Mouse (Mus musculus) liver, embryonic 14.5 days (tissue): Measurements from ENCODE around the gene Ing1.

Source experiments
- CTCF ChIP-seq: IDR thresholded peaks from 2 replicates; pipeline ENCODE4 v1.5.1; 2016; ENCODE audit warnings: antibody characterized with exemption, low read depth, control low read depth
- EP300 ChIP-seq: IDR thresholded peaks from 2 replicates; pipeline ENCODE4 v1.6.1; 2016; ENCODE audit warnings: antibody characterized with exemption, low read depth

DNA sequence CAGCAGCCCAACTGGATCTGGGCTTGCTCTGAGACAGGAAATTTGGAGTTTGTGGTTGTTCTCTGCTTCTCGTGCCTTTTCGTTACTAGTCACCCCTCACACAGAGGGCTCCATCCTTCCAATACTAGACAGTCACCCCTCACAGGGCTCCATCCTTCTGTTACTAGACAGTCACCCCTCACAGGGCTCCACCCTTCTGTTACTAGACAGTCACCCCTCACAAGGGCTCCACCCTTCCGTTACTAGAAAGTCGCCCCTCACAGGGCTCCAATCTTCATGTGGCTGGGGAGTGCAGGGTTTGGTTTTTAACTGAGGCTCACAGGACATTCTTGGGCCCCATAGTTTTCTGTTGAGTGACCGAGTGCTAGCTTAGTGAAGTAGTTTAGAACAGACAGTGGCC is 42.1 kb upstream of the Ing1 start:
- no peak for TF ChIP-seq CTCF
- TF ChIP-seq EP300, result no peak
